Mouse (Mus musculus): ENCODE measurements around the gene Slc25a19. TPM values are rescaled to one million over a fixed set of nuclear protein-coding genes. Genes with fewer than 3 reads are reported as not detected.

The Slc25a19 gene
- polyA plus RNA-seq, 1 experiment from 2014 or later: 24.0 TPM

DNA sequence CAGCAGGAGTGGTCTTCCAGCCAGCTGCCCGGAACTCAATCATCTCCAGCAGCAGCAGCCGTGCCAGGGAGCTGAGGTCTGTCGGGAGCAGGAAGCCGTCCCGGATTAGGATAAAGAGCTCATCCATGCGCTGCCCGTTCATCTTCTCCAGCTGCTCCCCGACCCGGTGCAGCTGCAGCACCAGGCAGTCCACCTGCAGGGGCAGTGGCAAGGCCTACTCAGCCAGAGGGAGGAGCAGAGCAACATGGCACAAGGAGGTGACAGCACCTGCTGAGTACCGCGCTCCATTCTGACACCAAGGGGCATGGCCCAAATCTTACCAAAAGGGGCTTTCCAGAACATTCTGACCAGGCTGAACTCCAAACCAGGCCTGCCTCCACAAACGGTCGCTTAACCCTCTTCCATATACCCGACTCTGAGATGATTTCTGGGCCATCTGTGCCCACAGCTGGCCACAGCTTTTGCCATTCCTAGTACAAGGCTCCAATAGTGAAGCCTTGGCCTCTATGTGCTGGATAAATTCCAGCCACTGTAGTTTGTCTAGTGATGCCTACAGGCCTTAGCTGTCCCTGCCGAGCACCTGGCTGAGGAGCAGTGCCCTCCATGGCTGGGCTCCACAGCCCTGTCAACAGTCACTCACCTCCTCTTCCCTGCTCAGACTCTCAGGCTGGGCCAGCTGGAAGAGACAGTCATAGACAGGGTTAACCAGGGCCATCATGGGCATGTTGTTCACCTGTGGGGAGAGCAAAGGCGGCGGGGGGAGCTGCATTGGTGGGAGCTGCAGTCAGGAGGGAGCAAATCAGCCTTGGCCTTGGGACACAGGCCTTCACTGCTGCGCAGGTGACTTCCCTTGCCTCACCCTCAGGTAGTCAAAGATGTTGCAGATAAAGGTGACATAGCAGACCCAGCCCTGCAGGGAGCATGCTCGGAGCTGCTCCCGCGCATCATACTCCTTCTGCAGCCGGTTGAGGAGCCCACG lies 19.4 kb downstream of the Slc25a19 start:
- 83% methylated on average over 23 of the region's 23 CpGs for WGBS
- Histone ChIP-seq H3K9me3 (ENCODE audit: control insufficient read depth, low read length) (no peaks in the 10 kb centered on the region), H3K4me2 (no peak overlapping the region), H3K4me3 (ENCODE audit: low read depth, low read length) (no peak overlapping the region), H3K36me3 (ENCODE audit: control insufficient read depth, insufficient read depth, low read length) (peaks cover 14% of the 10 kb centered on the region), H3K4me1 (ENCODE audit: control insufficient read depth, insufficient read depth, low read length) (peaks cover 20% of the 10 kb centered on the region), H3K27ac (ENCODE audit: low read depth, low read length) (no peak overlapping the region), H3K9ac (ENCODE audit: low read length) (no peak overlapping the region), H3K27me3 (ENCODE audit: control insufficient read depth, insufficient read depth, low read length) (no peaks in the 10 kb centered on the region)
- ATAC-seq (ENCODE audit: low FRiP score) (no peak), DNase-seq (ENCODE audit: low spot score, missing footprints) (no peak)

DNA sequence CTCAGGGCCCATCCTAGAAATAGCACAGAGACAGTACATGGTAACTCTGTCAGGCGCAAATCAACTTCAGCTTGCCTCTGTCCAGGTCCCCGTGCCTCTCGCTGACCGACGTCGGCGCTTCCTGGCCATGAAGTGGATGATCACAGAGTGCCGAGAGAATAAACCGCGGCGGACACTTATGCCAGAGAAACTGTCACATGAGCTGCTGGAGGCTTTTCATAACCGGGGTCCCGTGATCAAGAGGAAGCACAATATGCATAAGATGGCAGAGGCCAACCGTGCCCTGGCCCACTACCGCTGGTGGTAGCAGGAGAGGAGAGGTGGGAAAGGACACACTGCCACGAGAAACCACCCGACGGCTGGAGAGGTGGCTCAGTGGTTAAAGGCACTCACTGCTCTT lies 21.4 kb downstream of the Slc25a19 start:
- ATAC-seq (ENCODE audit: low FRiP score) (no peak), DNase-seq (ENCODE audit: low spot score, missing footprints) (no peak)
- no peak overlapping the region for H3K4me2 ChIP-seq
- 96% methylated on average over 18 of the region's 18 CpGs for WGBS
- H3K36me3 ChIP-seq (ENCODE audit: control insufficient read depth, insufficient read depth, low read length): peaks cover 14% of the 10 kb centered on the region
- H3K27ac ChIP-seq (ENCODE audit: low read depth, low read length): no peak overlapping the region
- no peak overlapping the region for H3K4me3 ChIP-seq (ENCODE audit: low read depth, low read length)
- H3K27me3 ChIP-seq (ENCODE audit: control insufficient read depth, insufficient read depth, low read length): no peaks in the 10 kb centered on the region
- no peak overlapping the region for H3K9ac ChIP-seq (ENCODE audit: low read length)
- H3K4me1 ChIP-seq (ENCODE audit: control insufficient read depth, insufficient read depth, low read length): peaks cover 20% of the 10 kb centered on the region
- no peaks in the 10 kb centered on the region for H3K9me3 ChIP-seq (ENCODE audit: control insufficient read depth, low read length)

DNA sequence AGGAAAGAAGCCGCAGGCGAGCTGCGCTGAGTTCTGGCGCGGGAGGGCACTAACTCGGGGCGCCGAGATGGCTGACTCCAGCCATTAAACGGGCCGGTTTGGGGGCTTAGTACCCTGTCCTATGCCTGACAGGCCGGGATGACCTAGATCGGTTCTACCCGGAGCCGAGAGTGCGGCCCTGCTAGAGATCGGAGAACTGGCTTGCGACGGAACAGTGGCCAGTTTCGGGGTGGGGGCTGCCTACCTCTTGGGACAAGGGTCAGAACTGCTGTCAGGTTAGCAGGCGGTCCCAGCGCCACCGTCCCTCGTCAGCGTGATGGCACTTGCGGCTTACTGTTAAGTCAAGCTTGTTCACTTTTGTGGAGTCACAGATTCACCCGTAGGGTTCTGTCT lies 23.8 kb downstream of the Slc25a19 start:
- H3K27me3 ChIP-seq (ENCODE audit: control insufficient read depth, insufficient read depth, low read length): no peaks in the 10 kb centered on the region
- peaks cover 20% of the 10 kb centered on the region for H3K4me1 ChIP-seq (ENCODE audit: control insufficient read depth, insufficient read depth, low read length)
- H3K4me2 ChIP-seq: peak overlapping the region; percentile 95
- H3K36me3 ChIP-seq (ENCODE audit: control insufficient read depth, insufficient read depth, low read length): peaks cover 14% of the 10 kb centered on the region
- peak overlapping the region; percentile 95 for H3K9ac ChIP-seq (ENCODE audit: low read length)
- ATAC-seq (ENCODE audit: low FRiP score): peak; percentile 45
- H3K27ac ChIP-seq (ENCODE audit: low read depth, low read length): peak overlapping the region; percentile 75; the same call in 1 of the 2 replicates
- H3K9me3 ChIP-seq (ENCODE audit: control insufficient read depth, low read length): no peaks in the 10 kb centered on the region
- under 1% methylated on average over 26 of the region's 26 CpGs for whole genome bisulfite sequencing
- H3K4me3 ChIP-seq (ENCODE audit: low read depth, low read length): peak overlapping the region; percentile 82
- no peak for DNase-seq (ENCODE audit: low spot score, missing footprints)

DNA sequence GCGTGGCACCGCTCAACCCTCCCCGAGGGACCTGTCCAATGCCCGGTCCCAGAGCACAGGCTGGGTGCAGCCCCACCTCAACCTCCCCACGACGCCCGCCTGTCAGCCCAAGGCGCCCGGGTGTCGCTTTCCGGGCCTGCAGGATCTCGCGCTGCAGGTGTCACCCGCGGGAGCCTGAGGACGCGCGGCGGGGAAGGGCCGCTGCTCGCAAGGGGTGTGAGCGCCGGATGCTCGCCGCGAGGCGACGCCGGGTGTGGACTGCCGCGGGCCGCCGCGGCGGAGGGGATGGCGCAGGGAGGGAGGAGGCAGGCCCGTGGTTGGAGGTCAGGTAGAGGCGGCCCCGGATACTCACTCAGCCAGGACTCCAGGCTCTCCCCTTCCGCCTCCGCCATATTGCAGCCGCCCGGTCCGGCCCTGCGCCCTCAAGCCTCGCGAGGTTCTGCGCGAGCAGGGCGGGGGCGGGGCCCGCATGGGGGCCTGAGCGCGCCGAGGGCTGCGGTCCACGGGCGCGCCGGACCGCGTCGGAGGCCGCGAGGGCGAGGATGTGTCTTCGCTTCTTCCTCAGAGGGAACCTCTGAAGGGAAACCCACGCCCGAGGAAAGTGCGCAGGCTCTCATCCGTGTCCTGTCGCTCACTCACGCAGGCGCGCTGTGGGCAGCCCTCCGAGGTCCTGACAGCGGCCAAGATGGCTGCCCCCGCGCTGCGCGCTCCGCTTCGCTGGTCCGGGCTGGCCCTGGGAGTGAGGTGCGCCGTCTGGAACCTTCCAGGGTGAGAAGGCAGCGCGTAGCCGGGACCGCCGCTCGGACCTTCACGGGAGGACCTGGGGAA lies 24.4 kb downstream of the Slc25a19 start, which contains the start of the genes Mrps7 and Gga3:
Mrps7 (plus strand) TSS at position 450 of the 828 bp plus-strand sequence.
Gga3 (minus strand) TSS at position 576 of the 828 bp plus-strand sequence.
- H3K4me1 ChIP-seq (ENCODE audit: control insufficient read depth, insufficient read depth, low read length): peaks cover 20% of the 10 kb centered on the region
- under 1% methylated on average over 83 of the region's 93 CpGs for WGBS
- H3K27me3 ChIP-seq (ENCODE audit: control insufficient read depth, insufficient read depth, low read length): no peaks in the 10 kb centered on the region
- no peaks in the 10 kb centered on the region for H3K9me3 ChIP-seq (ENCODE audit: control insufficient read depth, low read length)
- peak within 1 kb of the TSS; percentile 82 for H3K4me3 ChIP-seq (ENCODE audit: low read depth, low read length)
- DNase-seq (ENCODE audit: low spot score, missing footprints) (peak; percentile 99), ATAC-seq (ENCODE audit: low FRiP score) (peak; percentile 97)
- H3K27ac ChIP-seq (ENCODE audit: low read depth, low read length): peak within 1 kb of the TSS; percentile 75
- peak within 1 kb of the TSS; percentile 95 for H3K9ac ChIP-seq (ENCODE audit: low read length)
- peaks cover 14% of the 10 kb centered on the region for H3K36me3 ChIP-seq (ENCODE audit: control insufficient read depth, insufficient read depth, low read length)
- H3K4me2 ChIP-seq: peak within 1 kb of the TSS; percentile 95

DNA sequence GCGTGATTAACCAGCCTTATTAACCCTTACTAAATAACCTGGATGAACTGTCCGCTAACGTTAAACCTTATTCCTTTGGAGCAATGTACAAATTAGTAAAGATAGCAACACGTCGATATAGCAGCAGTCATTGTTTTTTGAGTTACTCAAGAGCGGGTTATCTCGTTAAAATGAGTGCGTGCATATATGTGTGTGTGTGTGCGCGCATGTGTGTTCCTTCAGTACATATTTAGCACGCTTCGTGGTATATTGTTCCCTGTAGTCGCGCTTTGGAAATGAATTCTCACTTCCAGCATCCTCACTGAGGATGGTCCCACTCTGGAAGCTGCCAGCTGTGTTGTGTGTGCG lies 25.0 kb downstream of the Slc25a19 start:
- H3K4me3 ChIP-seq (ENCODE audit: low read depth, low read length): peak overlapping the region; percentile 82
- peaks cover 14% of the 10 kb centered on the region for H3K36me3 ChIP-seq (ENCODE audit: control insufficient read depth, insufficient read depth, low read length)
- ATAC-seq (ENCODE audit: low FRiP score) (no peak), DNase-seq (ENCODE audit: low spot score, missing footprints) (peak; percentile 92)
- 7% methylated on average over 15 of the region's 15 CpGs for WGBS
- H3K27ac ChIP-seq (ENCODE audit: low read depth, low read length): peak overlapping the region; percentile 75; the same call in 1 of the 2 replicates
- H3K4me1 ChIP-seq (ENCODE audit: control insufficient read depth, insufficient read depth, low read length): peaks cover 20% of the 10 kb centered on the region
- H3K4me2 ChIP-seq: peak overlapping the region; percentile 95
- H3K9ac ChIP-seq (ENCODE audit: low read length): peak overlapping the region; percentile 95
- no peaks in the 10 kb centered on the region for H3K9me3 ChIP-seq (ENCODE audit: control insufficient read depth, low read length)
- no peaks in the 10 kb centered on the region for H3K27me3 ChIP-seq (ENCODE audit: control insufficient read depth, insufficient read depth, low read length)

DNA sequence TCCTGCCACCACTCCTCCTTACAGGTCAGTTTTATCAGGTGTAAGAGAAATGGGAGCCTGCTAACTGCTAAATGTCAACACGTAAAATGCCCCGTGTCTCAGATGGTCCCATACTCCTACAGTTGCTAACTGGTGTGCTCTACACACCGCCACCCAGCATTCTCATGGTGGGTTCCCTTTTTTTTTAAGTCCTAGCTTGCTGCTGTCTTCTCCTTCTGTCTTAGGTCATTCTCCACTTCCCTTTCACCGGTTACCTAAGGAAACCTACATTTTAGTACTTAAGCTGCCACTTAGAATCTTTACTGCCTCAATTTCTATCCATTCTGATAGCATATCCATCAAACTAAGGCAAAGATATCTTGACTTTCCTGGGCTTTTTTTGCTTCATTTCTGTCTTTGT lies 26.9 kb downstream of the Slc25a19 start:
- Histone ChIP-seq H3K9ac (ENCODE audit: low read length) (no peak overlapping the region), H3K36me3 (ENCODE audit: control insufficient read depth, insufficient read depth, low read length) (peaks cover 4% of the 10 kb centered on the region; the same call in 1 of the 2 replicates), H3K4me1 (ENCODE audit: control insufficient read depth, insufficient read depth, low read length) (peaks cover 20% of the 10 kb centered on the region), H3K4me2 (no peak overlapping the region), H3K4me3 (ENCODE audit: low read depth, low read length) (no peak overlapping the region), H3K27me3 (ENCODE audit: control insufficient read depth, insufficient read depth, low read length) (no peaks in the 10 kb centered on the region), H3K9me3 (ENCODE audit: control insufficient read depth, low read length) (no peaks in the 10 kb centered on the region), H3K27ac (ENCODE audit: low read depth, low read length) (no peak overlapping the region)
- WGBS: 98% methylated on average over 4 of the region's 4 CpGs
- ATAC-seq (ENCODE audit: low FRiP score) (no peak), DNase-seq (ENCODE audit: low spot score, missing footprints) (no peak)

DNA sequence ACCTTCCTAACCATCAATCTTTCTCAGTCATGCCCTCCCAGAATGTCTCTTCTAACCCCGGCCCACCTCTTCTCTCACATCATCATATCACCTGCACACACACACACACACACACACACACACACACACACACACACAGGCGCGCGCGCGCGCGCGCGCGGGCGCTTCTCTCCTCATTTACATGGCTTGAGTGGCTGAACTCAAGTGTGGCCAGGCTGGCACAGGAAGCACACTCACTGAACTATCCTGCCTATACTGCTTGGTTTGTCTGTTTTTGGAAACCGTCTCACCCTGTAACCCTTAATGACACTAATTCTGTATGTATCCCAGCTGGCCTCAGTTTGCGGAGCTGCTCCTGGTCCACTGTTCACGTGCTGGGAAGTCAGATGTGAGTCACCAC lies 27.4 kb downstream of the Slc25a19 start:
- 97% methylated on average over 15 of the region's 15 CpGs for WGBS

DNA sequence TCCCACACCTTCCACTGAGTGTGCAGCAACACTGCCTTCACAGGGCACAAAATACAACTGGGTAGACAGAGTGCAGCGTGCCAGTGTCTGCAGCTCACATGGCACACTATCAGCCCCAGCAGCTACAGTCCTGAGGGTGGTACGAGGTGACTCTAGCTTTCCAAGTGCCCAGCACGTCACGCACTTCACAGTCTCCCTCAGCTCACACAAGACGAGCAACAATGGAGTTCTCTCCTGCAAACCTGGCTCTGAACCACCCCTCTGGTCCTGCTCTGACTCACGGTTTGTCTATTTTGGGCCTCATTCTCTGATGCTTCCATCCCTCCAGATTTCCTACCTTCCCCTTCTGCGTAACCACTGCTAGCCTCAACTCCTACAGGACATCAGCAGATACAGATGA lies 28.4 kb downstream of the Slc25a19 start:
- H3K4me2 ChIP-seq: no peak overlapping the region
- peaks cover 13% of the 10 kb centered on the region for H3K4me1 ChIP-seq (ENCODE audit: control insufficient read depth, insufficient read depth, low read length)
- no peaks in the 10 kb centered on the region for H3K27me3 ChIP-seq (ENCODE audit: control insufficient read depth, insufficient read depth, low read length)
- H3K4me3 ChIP-seq (ENCODE audit: low read depth, low read length): no peak overlapping the region
- H3K9me3 ChIP-seq (ENCODE audit: control insufficient read depth, low read length): no peaks in the 10 kb centered on the region
- H3K9ac ChIP-seq (ENCODE audit: low read length): no peak overlapping the region
- 96% methylated on average over 7 of the region's 7 CpGs for WGBS
- peaks cover 4% of the 10 kb centered on the region for H3K36me3 ChIP-seq (ENCODE audit: control insufficient read depth, insufficient read depth, low read length)
- DNase-seq (ENCODE audit: low spot score, missing footprints) (no peak), ATAC-seq (ENCODE audit: low FRiP score) (no peak)
- H3K27ac ChIP-seq (ENCODE audit: low read depth, low read length): no peak overlapping the region

More for the DNA sequence above, 27.4 kb downstream of the Slc25a19 start:
- no peak for DNase-seq (ENCODE audit: low spot score, missing footprints)
- Histone ChIP-seq H3K9me3 (ENCODE audit: control insufficient read depth, low read length) (no peaks in the 10 kb centered on the region), H3K4me3 (ENCODE audit: low read depth, low read length) (no peak overlapping the region), H3K4me1 (ENCODE audit: control insufficient read depth, insufficient read depth, low read length) (peaks cover 20% of the 10 kb centered on the region), H3K36me3 (ENCODE audit: control insufficient read depth, insufficient read depth, low read length) (peaks cover 2% of the 10 kb centered on the region; the same call in 1 of the 2 replicates), H3K4me2 (no peak overlapping the region), H3K9ac (ENCODE audit: low read length) (no peak overlapping the region), H3K27ac (ENCODE audit: low read depth, low read length) (no peak overlapping the region), H3K27me3 (ENCODE audit: control insufficient read depth, insufficient read depth, low read length) (no peaks in the 10 kb centered on the region)
- ATAC-seq (ENCODE audit: low FRiP score): no peak

Measured in midbrain, embryonic 11.5 days (tissue).